Mouse (Mus musculus) 3134 (cell line): ENCODE results near the gene Prss27.
A peak's percentile ranks its signal among the peaks of the same experiment; 100 is the strongest.

ENCODE experiments used
- DNase-seq: peaks from one replicate; pipeline ENCODE4 v3.0.0-alpha.2; 2011; ENCODE audit warnings: low spot score; ENCODE audit not compliant: insufficient read length; ENCODE audit errors: extremely low read depth

The Prss27 gene

DNA sequence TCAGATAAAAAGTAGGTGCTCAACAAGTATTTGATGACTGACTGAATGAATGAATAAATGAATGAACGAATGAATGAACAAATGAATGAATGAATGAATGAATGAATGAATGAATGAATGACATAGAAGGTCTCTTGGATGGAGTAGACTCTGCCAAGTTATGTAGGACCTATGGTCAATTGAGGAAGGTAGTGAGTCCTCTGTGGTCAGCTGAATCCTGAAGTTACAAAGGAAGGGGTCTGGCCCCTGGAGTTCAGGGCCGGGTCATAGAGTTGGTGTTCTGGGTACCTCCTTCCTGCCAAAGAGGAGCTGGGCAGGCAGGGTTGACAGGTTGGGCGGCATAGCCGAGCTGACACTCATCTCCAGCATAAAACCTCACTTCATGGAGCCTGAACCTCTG lies at the start of gene Prss27:
Gene Prss27, plus strand, starts transcription at position 301 of the 400 bp plus-strand sequence.
- DNase-seq = no peak

- no peak for DNase-seq
Measured at GRCm38 (mm10) chr17:23989802-23990201, 48.1 kb upstream of the Prss27 start.

DNA sequence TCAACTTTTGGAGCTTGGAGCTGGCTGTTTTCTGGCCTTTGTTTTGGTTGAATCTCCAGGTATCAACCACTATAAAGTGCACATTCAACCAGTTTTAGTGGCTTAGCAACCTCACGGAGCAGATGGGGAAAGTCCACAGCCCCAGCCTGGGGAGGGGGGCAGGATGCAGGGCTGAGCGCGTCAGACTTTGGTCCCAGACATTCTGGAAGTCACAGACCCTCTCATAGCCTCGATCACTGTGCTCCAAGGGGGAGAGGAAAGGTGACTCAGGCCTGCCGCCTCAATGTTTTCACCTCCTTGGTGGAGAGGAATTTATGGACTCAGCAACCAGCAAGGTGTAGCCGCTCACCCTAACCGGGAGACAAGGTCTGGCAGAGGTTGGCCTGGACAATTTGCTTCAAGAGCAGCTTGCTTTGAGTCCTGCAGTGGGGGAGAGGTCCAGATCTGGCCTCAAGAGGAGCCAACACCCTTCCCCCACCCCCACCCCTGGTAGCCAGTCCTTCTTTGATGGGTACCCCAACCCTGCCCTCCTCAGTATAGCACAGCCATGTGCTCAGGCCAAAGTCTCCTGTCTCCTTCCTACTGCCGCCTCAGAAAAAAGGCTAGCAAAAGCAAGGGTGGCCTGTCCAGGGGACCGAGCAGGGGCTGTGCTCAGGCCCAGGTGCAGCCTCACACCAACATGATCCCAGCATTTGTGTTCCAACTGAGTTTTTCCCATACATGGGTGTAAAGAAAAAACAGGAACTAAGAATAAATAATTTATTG lies 45.0 kb upstream of the Prss27 start:
- no peak for DNase-seq

DNA sequence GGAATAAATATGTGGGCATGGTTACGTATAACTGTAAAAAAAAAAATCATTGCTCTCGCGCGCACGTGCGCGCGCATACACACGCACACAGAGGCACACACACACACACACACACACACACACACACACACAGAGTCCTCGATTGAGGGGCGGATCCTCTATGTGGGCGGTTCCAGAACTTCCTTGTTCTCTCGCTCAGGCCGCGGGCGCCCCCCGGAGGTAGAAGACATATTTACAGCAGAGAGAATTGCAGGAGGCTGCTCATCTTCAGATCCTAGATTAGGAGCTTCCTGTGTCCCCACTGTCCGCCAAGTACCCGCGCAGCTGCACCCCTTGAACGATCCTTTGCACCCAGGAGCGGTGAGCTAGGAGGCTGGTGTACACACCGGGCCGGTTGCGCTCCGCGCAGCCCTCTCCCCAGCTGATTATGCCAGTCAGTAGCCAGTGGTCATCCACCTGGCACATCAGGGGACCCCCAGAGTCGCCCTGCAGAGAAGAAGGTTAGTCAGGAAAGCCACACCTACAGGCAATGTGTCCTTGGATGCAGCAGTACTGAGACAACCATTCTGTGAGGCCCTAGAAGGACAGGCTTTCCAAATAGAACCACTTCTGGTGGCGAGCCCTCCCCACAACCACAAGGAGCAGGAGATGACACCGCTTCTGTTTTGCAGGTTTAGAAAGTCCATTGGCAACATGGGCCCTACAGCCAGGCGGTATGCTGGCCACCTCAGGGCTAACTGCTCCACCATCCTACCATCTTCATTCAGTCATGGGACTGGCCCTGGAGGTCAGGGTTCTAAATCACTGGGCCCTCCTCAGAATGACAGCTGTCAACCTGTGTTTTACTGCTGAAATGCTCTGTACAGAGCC lies 44.1 kb upstream of the Prss27 start:
- peak; percentile 54 for DNase-seq

DNA sequence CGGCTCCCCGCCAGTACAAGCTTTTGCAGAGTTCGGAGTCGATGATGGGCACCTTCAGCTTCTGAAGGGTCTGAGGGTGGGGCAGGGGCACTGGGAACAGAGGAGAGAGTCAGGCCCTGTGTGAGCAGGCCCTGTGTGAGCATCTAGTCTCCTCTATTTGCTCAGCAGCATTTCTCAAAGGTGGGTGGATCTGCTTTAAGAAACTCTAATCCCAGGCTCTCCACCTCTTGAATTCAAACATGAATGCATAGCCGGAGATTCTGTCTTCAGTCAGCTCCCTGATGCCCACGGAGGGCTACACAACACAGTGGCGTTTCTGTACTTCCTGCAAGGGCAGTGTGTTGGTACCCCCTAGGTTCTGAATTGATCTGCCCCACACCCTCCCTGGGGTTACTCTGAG lies 43.3 kb upstream of the Prss27 start:
- no peak for DNase-seq

- DNase-seq = no peak
Measured at GRCm38 (mm10) chr17:23995421-23995820, 42.5 kb upstream of the Prss27 start.

- DNase-seq = no peak
Measured at GRCm38 (mm10) chr17:23997901-23998300, 40.0 kb upstream of the Prss27 start, which contains the start of gene Prss22. Gene Prss22 (minus strand): TSS chr17:23998100.

DNA sequence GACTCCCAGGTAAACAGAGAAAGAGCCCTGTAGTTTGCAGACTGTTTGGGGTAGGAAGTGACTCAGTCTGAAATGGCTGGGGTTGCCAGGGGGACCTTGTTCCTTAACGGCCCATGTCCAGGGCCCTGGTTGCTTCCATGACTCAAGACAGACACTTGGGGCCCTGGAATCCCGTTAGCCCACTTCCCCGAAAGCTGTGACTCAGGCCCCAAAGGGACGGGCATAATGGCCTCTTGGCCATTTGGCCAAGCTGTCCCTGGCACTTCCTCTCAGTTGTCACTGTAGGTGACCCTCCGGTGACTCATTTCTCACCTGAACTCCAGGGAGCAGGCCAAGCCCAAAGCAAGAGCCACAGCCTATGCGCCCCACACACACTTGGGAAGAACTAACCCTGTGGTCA lies 39.6 kb upstream of the Prss27 start:
- peak; percentile 72 for DNase-seq

DNA sequence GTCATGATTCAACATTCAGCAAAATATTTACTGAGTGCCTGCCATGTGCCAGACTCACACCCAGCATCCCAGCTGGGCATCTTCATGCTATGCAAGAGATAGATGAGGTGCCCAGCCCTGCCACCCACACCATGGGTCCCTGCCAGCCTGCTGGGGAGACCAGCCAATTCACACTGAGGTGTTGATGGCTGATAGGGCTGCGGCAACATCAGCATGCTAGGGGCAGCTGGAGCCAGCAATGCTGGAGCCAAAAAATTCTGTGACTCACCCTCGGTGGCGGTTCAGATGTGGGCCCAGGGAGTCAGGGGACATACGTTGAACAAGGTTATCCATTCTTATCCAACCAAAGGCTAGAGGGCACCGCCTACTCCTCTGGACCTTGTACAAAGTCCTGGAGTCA lies 37.5 kb upstream of the Prss27 start:
- peak; percentile 95 for DNase-seq

- DNase-seq = no peak
Measured at GRCm38 (mm10) chr17:24004071-24004665, 33.8 kb upstream of the Prss27 start.

GRCm38 (mm10) chr17:24005049-24005448 lies 32.9 kb upstream of the Prss27 start:
- no peak for DNase-seq

DNA sequence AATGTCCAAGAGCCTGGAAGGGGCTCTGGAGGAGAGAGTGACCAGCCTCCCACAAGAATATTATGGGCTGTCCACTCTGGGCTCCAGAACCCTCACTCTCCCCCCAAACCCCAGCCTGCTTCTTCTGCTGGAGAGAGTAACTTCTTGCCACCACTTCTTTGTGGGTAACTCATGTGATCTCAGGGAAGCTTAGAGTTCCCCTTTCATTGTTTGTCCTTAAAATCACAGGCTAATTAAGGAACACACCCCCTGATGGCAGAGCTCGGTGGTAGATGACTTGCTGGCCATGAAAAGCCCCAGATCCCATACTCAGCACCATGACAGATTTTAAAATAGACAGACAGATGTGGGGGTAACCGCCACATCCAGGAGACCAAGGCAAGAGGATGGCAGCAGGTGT lies 31.0 kb upstream of the Prss27 start:
- no peak for DNase-seq

DNA sequence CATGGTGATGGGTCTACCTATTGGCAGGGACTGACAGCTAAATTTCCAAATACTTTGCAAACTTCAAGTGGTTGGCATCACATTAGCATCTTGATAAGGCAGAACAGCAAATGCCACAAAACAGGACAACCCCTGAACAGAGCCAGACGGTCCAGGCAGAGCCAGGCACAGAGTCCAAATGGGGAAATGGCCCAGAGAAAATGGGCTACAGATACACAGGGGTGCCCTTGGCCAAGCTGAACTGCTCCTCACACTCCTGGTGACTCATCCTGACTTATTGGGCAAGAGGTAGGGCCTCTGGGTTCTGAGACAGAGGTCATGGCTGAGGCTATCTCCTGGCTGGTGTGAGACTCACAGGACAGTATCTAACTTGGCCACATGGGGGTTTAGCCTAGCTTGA lies 30.6 kb upstream of the Prss27 start:
- peak; percentile 32 for DNase-seq

- no peak for DNase-seq
Measured at GRCm38 (mm10) chr17:24008105-24008504, 29.8 kb upstream of the Prss27 start.

DNA sequence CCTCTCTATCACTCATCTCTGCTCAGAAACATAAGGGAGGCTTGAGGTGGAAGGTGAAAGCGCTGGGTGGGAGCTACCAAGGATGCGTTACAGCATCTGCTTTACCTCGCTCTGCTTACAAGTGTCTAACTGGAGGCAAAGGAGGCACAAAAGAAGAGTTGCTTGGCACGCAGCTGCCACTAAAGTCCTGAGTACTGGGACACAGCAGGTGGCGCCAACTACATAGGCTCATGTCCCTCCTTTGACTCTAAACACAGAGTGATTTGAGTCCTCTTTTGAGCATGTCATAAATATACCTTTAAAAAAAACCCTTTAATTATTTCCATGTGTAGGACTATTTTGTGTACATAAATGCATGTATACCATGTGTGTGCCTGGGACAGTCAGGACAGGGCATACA lies 28.3 kb upstream of the Prss27 start:
- no peak for DNase-seq

DNA sequence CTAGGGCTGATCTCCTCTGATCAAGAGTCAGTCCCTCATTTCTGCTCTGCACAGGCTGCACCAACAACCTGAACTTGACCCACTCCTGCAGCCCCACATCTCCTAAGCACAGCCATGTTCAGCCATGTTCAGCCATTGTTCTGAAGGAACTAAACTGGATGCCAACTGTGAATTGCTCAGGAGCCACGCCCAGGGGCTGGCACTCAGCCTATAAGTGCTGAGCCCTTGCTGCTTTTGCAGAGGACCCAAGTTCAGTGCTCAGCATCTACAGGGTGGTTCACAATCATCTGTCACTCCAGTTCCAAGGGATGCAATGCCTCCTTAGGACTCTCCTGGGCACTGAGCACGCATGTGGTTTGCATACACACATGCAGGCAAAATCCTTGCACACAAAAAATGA lies 25.0 kb upstream of the Prss27 start:
- no peak for DNase-seq

DNA sequence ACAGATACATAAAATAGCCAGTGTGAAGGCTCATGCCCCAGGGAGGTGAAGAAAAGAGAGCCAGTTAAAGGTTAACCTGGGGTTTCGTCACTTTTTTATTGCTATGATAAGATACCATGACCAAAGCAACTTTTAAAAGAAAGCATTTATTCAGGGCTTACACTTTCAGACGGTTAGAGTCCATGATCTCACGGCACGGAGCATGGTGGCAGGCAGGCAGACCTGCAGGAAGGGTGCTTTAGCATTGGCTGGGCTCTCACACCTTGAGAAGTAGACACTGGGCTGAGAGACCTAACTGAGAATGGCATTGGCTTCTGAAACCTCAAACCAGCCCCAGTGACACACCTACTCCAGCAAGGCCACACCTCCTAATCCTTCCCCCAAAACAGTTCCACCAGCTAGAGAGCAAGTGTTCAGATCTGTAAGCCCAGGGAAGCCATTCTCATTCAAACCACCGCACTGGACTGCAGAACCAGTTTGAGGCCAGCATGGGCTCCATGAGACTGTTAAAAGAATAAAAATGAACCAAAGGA lies 23.4 kb upstream of the Prss27 start:
- no peak for DNase-seq

DNA sequence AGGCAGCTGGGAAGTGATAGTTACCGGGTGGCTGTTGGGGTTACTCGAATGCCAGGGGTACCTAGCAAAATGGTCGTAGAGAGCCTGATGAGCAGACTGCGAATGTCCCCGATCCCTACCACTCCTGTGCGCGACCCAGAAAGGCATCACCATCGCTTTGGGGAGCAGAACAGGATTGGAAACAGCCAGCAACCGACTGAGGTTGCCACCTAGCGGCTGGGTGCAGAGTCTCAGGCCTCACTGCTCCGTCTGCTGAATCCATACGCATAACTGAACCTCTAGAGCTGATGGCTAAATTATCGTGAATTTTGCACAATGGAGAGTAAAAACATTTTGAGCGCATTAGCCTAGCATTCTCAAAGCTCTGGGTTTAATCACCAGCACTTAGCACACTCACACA lies 22.2 kb upstream of the Prss27 start:
- DNase-seq = no peak

DNA sequence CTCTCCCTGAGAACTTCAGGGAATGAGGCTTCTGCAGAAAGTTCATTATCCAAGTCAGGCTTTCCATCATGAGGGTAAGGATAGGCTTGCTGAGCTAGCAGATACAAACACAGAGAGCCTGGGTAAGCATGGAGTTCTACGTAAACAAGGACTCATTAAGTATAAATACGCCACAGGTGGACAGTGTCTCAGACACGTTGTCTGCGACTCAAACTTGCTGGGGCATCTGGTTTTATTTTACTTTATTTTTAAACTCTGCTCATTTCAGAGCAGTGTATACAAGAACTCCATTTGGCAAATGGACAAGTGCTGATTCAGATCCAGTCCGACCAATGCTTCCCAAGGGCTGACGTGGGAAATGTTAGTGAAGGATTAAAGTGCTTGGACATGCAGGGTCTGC lies 17.2 kb upstream of the Prss27 start:
- DNase-seq = no peak

GRCm38 (mm10) chr17:24021375-24022199 lies 16.4 kb upstream of the Prss27 start:
- DNase-seq = no peak
